Mouse (Mus musculus) hindbrain, embryonic 12.5 days (tissue): Measurements from ENCODE around the gene Cd300lf. TPM values are rescaled to one million over a fixed set of nuclear protein-coding genes. Genes with fewer than 3 reads are reported as not detected.

ENCODE experiments used
- ATAC-seq: fragments of 200-750 bp; cut with Nextera tagmentation; 2 replicates; pipeline ENCODE4 v1.8.0; 2017; ENCODE audit warnings: moderate TSS enrichment; ENCODE audit not compliant: low FRiP score
- H3K27ac ChIP-seq: fragments of 300-500 bp; sonication (generic); 2 replicates; pipeline ENCODE4 v1.5.1; 2016; ENCODE audit warnings: mild to moderate bottlenecking
- H3K27me3 ChIP-seq: fragments of 300-500 bp; sonication (generic); 2 replicates; pipeline ENCODE4 v1.6.1; 2016; ENCODE audit warnings: mild to moderate bottlenecking
- H3K36me3 ChIP-seq: fragments of 300-500 bp; sonication (generic); 2 replicates; pipeline ENCODE4 v1.6.1; 2016; ENCODE audit warnings: mild to moderate bottlenecking
- H3K4me1 ChIP-seq: fragments of 300-500 bp; sonication (generic); 2 replicates; pipeline ENCODE4 v1.6.1; 2016
- H3K4me2 ChIP-seq: fragments of 300-500 bp; sonication (generic); replicated peaks from 2 replicates; pipeline ENCODE4 v1.6.1; 2016; ENCODE audit warnings: mild to moderate bottlenecking
- H3K4me3 ChIP-seq: fragments of 300-500 bp; sonication (generic); 2 replicates; pipeline ENCODE4 v1.5.1; 2016; ENCODE audit warnings: mild to moderate bottlenecking
- H3K9ac ChIP-seq: fragments of 300-500 bp; sonication (generic); 2 replicates; pipeline ENCODE4 v1.6.1; 2016; ENCODE audit warnings: mild to moderate bottlenecking, moderate library complexity
- H3K9me3 ChIP-seq: fragments of 300-500 bp; sonication (generic); replicated peaks from 2 replicates; pipeline ENCODE4 v1.6.1; 2016; ENCODE audit warnings: mild to moderate bottlenecking
- WGBS: fragments of 180-500 bp; shearing (Covaris S2); methylation state at CpG from one replicate; pipeline ENCODE4 v1.1.7; 2016; 5-methylcytosine and 5-hydroxymethylcytosine counted together
- polyA plus RNA-seq: library from polyadenylated mRNA; unstranded; fragments of >200 nt; fragmentation: Nextera tagmentation; extraction: Ambion mirVana; gene quantifications from 2 replicates; pipeline ENCODE4 v1.2.1, GENCODE M21; 2016

The Cd300lf gene
- polyA plus RNA-seq, 1 experiment from 2014 or later, result 0.27 TPM

DNA sequence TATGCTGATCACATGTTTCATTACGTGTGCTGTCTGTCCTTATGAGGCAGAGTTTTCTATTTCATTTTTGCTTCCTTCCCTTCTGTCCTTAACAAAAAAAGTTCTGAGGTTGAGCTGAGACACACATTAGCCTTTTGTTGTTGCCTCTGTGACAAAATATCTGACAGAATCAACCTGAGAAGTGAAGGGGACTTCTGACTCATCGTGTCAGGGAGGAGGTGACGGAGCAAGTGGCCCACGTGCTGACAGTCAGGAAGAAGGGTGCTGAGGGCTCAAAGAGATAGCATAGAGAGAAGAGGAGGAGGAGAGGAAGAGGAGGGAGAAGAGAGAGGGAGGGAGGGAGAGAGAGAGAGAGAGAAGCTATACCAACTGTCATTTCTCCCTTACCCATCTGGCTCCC is 5.3 kb downstream of the Cd300lf start:
- no peak for ATAC-seq
- no peak overlapping the region for H3K27ac ChIP-seq
- 84% methylated on average over 4 of the region's 4 CpGs for WGBS

DNA sequence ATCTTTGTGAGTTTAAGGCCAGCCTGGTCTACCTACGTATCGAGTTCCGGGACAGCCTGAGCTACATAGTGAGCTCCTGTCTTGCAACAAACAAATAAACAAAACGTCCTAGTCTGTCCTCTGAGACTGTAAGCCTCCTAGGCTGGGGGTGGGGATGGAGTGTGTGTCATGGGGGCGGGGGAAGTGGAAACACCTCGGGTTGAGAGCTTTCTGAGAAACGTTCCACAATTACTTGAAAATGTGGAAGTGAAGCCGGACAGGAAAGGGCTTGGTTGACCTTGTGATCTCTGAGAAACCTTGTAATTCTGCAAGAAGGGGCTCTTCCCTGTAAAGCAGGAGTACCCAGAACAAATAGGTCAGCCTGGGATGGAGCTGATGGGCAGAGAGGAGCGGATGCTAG is 14.4 kb downstream of the Cd300lf start:
- Histone ChIP-seq H3K27me3 (0 out of 2 replicates have a peak, but pooled peaks cover 4% of the 10 kb centered on the region), H3K27ac (no peak overlapping the region), H3K9me3 (no peaks in the 10 kb centered on the region), H3K4me3 (no peak overlapping the region), H3K4me1 (no peaks in the 10 kb centered on the region), H3K4me2 (no peak overlapping the region), H3K36me3 (no peaks in the 10 kb centered on the region), H3K9ac (no peak overlapping the region)
- 80% methylated on average over 9 of the region's 9 CpGs for WGBS
- no peak for ATAC-seq

More for the DNA sequence above, 5.3 kb downstream of the Cd300lf start:
- H3K4me1 ChIP-seq, result no peaks in the 10 kb centered on the region
- H3K9ac ChIP-seq, result no peak overlapping the region
- H3K27me3 ChIP-seq, result no peaks in the 10 kb centered on the region
- no peak overlapping the region for H3K4me3 ChIP-seq
- H3K36me3 ChIP-seq, result no peaks in the 10 kb centered on the region
- H3K9me3 ChIP-seq, result no peaks in the 10 kb centered on the region
- no peak overlapping the region for H3K4me2 ChIP-seq

DNA sequence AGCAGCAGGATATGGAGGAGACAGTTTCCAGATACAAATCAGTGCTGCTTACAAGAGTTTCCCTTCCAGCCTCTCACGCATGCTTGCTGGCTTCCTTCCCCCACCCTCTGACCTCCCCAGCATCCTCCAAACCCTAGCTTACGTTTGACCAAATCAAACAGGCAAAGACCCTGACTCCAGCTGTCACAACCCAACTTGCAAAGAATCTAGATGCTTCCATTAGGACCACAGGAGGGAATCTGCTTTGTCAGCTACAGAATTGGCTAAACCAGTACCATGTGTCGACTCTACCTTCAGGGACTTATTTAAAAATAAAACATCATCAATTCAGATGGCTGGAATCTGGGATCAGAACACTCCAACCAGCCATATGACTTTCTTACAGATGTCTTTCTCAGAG is 21.6 kb downstream of the Cd300lf start:
- H3K9me3 ChIP-seq, result no peaks in the 10 kb centered on the region
- 58% methylated on average over 3 of the region's 3 CpGs for WGBS
- 0 out of 2 replicates have a peak, but pooled peaks cover 4% of the 10 kb centered on the region for H3K27me3 ChIP-seq
- no peak overlapping the region for H3K4me2 ChIP-seq
- H3K27ac ChIP-seq, result no peak overlapping the region
- H3K36me3 ChIP-seq, result no peaks in the 10 kb centered on the region
- no peak overlapping the region for H3K9ac ChIP-seq
- no peak overlapping the region for H3K4me3 ChIP-seq
- H3K4me1 ChIP-seq, result peaks cover 2% of the 10 kb centered on the region; the same call in 1 of the 2 replicates
- no peak for ATAC-seq

DNA sequence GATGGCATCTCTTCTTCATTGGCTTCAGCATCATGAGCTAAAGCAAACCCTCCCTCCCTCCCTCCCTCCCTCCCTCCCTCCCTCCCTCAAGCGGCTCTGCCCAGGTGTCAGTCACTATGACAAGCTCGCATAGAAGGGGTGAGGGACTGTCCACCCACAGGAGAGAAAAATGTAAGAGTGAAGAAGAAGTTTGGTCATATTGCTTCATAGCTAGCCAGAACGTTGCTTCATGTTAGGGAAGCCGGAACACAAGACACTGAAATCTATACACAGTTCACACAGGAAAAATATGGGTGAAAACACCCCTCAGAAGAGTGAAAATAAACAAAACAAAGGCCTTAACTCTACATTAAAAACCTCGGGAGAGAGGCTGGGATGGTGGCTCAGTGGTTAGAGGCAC is 23.5 kb downstream of the Cd300lf start:
- Histone ChIP-seq H3K9ac (no peak overlapping the region), H3K4me3 (no peak overlapping the region), H3K9me3 (no peaks in the 10 kb centered on the region), H3K4me1 (peaks cover 5% of the 10 kb centered on the region; the same call in 1 of the 2 replicates), H3K4me2 (no peak overlapping the region), H3K27ac (no peak overlapping the region), H3K36me3 (no peaks in the 10 kb centered on the region), H3K27me3 (0 out of 2 replicates have a peak, but pooled peaks cover 3% of the 10 kb centered on the region)
- WGBS, result 85% methylated on average over 3 of the region's 5 CpGs
- ATAC-seq, result no peak

DNA sequence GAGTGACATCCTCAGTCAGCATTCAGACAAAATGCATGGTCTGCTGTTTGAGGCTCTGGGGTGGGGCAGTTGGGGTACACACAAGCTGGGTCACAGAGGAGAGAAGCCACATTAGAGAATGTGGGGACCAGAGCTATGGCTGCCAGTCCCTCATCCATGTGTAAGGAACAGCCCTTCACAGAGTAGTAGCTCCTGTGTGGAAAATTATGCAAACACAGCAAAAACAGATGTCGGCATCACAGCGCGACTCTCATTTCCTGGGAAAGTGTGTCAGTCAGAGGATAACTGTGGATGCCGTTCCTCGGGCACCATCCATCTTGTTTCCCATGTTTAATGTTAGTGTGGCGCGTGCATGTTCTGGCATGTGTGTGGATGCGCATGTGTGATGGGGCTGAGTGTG is 25.6 kb downstream of the Cd300lf start:
- no peak overlapping the region for H3K9ac ChIP-seq
- 0 out of 2 replicates have a peak, but pooled peaks cover 3% of the 10 kb centered on the region for H3K27me3 ChIP-seq
- H3K36me3 ChIP-seq, result no peaks in the 10 kb centered on the region
- 92% methylated on average over 8 of the region's 8 CpGs for WGBS
- no peak overlapping the region for H3K4me2 ChIP-seq
- H3K4me3 ChIP-seq, result no peak overlapping the region
- no peaks in the 10 kb centered on the region for H3K9me3 ChIP-seq
- ATAC-seq, result no peak
- H3K4me1 ChIP-seq, result peaks cover 5% of the 10 kb centered on the region; the same call in 1 of the 2 replicates
- H3K27ac ChIP-seq, result no peak overlapping the region

DNA sequence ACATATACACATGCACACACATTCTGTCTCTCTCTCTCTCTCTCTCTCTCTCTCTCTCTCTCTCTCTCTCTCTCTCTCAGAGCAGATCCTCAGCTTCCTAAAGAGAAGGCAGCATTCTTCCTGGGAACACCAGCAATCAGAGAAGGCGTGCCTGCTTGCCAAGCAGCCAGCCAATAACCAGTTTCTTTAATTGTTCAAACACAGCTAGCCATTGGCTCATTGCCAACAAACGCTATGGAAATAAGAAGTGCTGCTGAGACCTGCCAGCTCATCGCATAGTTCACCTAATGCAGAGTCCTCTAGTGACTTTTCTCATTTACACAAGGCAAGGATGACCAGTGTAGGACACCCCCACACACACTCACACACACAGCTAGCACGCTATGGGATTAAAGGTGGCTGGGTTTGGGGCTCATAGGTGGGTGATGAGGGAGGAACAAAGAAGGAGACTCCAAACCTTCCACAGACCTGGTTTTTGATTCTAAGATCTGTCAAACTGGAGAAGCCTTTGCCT is 26.3 kb downstream of the Cd300lf start:
- WGBS, result 34% methylated on average over 4 of the region's 4 CpGs
- ATAC-seq, result no peak
- Histone ChIP-seq H3K9me3 (no peaks in the 10 kb centered on the region), H3K27ac (no peak overlapping the region), H3K4me1 (peaks cover 5% of the 10 kb centered on the region; the same call in 1 of the 2 replicates), H3K4me3 (no peak overlapping the region), H3K4me2 (no peak overlapping the region), H3K36me3 (no peaks in the 10 kb centered on the region), H3K9ac (no peak overlapping the region), H3K27me3 (0 out of 2 replicates have a peak, but pooled peaks cover 3% of the 10 kb centered on the region)

DNA sequence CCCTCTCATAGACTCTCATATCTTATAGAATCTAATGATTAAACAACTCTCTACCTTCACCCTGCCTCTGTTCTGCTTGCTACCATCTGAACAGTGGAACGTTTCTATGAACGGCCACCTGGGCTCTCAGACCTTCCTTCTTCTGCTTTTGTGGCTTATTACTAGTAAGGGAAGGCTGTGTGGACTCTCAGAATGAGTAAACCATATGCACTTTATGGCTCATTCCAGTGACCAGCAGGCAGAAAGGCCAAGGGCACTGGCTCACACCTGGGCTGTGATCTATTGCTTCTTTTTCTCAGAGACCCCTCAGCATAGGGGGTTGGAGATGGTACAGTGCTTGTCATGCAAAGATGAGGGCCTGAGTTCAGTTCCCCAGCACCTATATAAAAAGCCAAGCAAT is 27.2 kb downstream of the Cd300lf start:
- ATAC-seq, result no peak
- 90% methylated on average over 2 of the region's 2 CpGs for WGBS
- Histone ChIP-seq H3K27ac (no peak overlapping the region), H3K4me1 (peaks cover 5% of the 10 kb centered on the region; the same call in 1 of the 2 replicates), H3K9me3 (no peaks in the 10 kb centered on the region), H3K9ac (no peak overlapping the region), H3K27me3 (0 out of 2 replicates have a peak, but pooled peaks cover 3% of the 10 kb centered on the region), H3K36me3 (no peaks in the 10 kb centered on the region), H3K4me2 (no peak overlapping the region), H3K4me3 (no peak overlapping the region)

DNA sequence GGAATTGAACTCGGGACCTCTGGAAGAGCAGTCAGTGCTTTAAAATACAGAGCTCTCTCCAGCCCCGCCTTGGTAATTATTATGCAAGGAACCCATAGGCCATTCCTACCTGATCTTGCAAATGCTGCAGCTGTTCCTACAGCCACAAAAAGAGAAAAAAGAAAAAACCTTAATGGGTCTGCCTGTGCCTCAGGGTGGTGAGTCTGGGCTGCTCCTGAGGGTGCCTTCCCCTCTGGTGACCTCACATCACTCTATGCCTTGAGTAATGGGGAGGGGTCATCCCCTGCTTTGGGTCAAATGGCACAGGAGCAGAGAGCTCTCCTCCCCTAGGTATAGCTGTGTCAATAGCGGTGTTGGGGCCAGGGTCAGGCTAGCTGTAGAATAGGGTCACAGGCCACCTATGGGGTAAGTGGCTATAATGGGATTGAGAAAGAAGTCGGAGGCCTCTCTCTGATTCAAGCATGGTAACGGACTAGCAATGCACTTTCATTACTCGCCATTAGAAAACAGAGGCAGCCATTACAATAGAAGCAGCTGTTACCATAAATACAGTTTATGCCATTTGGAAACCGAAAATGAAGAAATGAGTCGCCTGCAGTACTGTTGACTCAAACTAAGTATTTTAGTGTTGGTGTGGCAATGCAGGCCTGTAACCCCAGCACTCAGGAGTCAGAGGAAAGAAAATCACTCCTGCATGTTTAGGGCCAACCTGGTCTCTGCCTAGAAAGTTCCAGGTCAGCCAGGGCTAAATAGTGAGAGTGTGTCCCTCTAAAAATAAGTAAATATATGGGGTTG is 28.8 kb downstream of the Cd300lf start:
- Histone ChIP-seq H3K27me3 (0 out of 2 replicates have a peak, but pooled peaks cover 3% of the 10 kb centered on the region), H3K36me3 (no peaks in the 10 kb centered on the region), H3K4me1 (peaks cover 5% of the 10 kb centered on the region; the same call in 1 of the 2 replicates), H3K9me3 (no peaks in the 10 kb centered on the region), H3K4me2 (no peak overlapping the region), H3K9ac (no peak overlapping the region), H3K27ac (no peak overlapping the region), H3K4me3 (no peak overlapping the region)
- no peak for ATAC-seq
- WGBS, result 60% methylated on average over 8 of the region's 8 CpGs

DNA sequence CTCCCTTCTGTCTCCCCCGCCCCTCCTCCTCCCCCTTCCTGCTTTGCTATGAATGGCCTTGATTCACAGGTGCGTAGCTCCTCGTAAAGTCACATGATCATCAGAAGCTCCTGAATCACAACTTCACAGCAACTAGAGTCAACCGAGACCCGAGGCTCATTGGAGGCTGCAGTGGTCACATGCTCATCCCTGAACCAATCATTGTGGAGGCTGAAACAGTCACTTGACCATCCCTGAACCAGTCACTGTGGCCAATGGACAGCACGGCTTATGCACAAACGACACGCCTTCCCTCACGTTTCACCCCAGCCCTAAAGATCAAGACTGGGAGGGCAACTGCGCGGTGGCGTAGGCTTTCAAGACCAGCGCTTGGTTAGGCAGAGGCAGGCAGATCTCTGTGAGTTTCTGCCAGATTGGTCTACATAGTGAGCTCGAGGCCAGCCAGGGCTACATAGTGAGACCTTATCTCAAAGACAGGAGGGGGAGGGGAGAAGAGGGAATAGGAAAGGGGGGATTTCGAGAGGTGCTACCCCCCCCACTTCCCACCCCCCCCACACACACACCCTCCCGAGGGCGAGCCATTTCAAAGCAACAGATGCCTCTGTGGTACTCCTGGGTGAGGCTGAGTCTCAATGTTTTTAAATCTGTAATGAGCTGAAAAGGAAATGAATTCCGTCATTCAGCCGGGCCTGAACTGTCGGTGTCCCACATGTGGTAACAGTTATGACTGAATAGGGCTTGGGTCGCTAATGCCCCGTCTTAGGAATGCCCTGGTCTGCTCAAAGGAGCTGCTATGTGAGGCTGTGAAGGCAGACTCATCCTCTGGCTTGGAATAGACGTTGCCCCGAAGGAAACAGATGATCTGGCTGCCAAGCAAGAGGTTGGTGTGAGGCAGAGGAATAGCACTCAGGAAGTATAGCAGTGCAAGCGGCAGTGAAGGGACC is 30.1 kb downstream of the Cd300lf start:
- no peak overlapping the region for H3K4me3 ChIP-seq
- H3K27me3 ChIP-seq, result peaks cover 5% of the 10 kb centered on the region; the same call in 1 of the 2 replicates
- no peak overlapping the region for H3K4me2 ChIP-seq
- no peak overlapping the region for H3K9ac ChIP-seq
- no peak overlapping the region for H3K27ac ChIP-seq
- 85% methylated on average over 25 of the region's 25 CpGs for WGBS
- H3K36me3 ChIP-seq, result no peaks in the 10 kb centered on the region
- H3K9me3 ChIP-seq, result no peaks in the 10 kb centered on the region
- H3K4me1 ChIP-seq, result peaks cover 11% of the 10 kb centered on the region; the same call in 1 of the 2 replicates
- no peak for ATAC-seq

DNA sequence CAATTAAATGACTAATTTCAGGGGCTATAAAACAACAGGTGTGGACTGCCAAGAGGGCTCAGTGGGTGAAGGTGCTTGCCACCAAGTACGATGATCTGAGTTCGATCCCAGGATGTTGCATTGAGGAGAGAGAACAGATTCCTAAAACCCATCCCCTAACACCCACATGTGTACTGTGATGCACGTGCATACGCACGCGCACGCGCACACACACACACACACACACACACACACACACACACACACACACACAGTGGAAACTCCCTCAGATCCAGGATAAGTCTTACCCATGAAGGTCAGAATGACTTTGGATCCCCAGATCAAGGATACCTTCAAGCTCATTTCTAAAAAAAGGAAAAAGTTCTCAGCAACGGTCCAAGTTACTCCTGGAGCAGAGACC is 31.7 kb downstream of the Cd300lf start:
- Histone ChIP-seq H3K4me3 (no peak overlapping the region), H3K27me3 (peaks cover 5% of the 10 kb centered on the region; the same call in 1 of the 2 replicates), H3K27ac (no peak overlapping the region), H3K4me2 (no peak overlapping the region), H3K36me3 (no peaks in the 10 kb centered on the region), H3K9me3 (no peaks in the 10 kb centered on the region), H3K4me1 (peaks cover 11% of the 10 kb centered on the region; the same call in 1 of the 2 replicates), H3K9ac (no peak overlapping the region)
- 96% methylated on average over 9 of the region's 9 CpGs for WGBS
- ATAC-seq, result no peak

DNA sequence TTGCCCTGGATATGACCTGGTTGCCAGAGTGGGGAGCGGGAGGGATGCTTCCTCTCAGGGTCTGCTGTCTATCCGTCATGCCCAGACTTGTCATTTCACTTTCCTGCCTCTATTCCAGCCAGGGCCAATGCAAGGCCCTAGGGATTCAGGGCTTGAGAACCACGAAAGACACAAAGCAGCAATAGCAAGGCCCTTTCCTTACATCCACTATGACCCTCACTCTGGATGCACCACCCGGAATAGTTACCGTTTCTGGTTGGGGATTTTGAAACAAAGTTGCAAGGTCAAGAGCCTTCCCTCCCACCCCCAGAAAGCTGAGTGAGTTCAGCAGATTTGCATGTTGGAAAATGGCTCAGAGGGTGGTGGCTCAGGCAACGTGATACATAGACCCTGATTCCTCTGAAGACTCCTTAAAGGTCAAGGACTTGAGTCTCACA is 32.2 kb downstream of the Cd300lf start:
- 64% methylated on average over 6 of the region's 6 CpGs for WGBS
- no peak overlapping the region for H3K9ac ChIP-seq
- H3K27ac ChIP-seq, result no peak overlapping the region
- no peaks in the 10 kb centered on the region for H3K9me3 ChIP-seq
- no peak overlapping the region for H3K4me2 ChIP-seq
- H3K27me3 ChIP-seq, result peaks cover 7% of the 10 kb centered on the region; the same call in 1 of the 2 replicates
- peaks cover 8% of the 10 kb centered on the region; the same call in 1 of the 2 replicates for H3K4me1 ChIP-seq
- no peaks in the 10 kb centered on the region for H3K36me3 ChIP-seq
- ATAC-seq, result no peak
- no peak overlapping the region for H3K4me3 ChIP-seq

DNA sequence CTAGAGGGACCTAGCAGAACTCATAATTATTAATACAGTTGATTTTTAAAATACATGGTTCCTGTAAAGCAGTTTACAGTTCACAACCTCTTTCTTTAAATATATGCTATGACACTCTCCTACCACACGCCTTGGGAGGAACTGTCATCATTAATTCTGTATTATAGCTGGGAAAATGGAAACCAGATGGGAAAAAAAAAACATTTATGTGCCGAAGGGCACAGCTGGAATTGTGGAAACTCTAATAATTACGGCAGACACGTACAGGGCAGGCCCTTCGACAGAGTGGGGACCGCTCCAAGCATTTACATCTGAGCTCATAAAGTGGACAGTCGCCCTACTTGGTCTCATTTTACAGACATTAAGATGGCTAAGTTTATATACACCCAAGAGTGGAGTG is 33.1 kb downstream of the Cd300lf start:
- H3K27ac ChIP-seq, result no peak overlapping the region
- H3K4me1 ChIP-seq, result peaks cover 8% of the 10 kb centered on the region; the same call in 1 of the 2 replicates
- H3K27me3 ChIP-seq, result peaks cover 9% of the 10 kb centered on the region; the same call in 1 of the 2 replicates
- H3K9ac ChIP-seq, result no peak overlapping the region
- no peaks in the 10 kb centered on the region for H3K36me3 ChIP-seq
- ATAC-seq, result no peak
- H3K4me2 ChIP-seq, result no peak overlapping the region
- H3K9me3 ChIP-seq, result no peaks in the 10 kb centered on the region
- WGBS, result 54% methylated on average over 7 of the region's 7 CpGs
- H3K4me3 ChIP-seq, result no peak overlapping the region
